Mouse (Mus musculus) ES-E14 (cell line): ENCODE data around the gene Olfr1090.

Experiments
- CHD2 ChIP-seq: IDR thresholded peaks from 2 replicates; pipeline ENCODE4 v1.6.1; 2014; ENCODE audit warnings: mild to moderate bottlenecking, low read depth, low read length, inconsistent platforms
- HCFC1 ChIP-seq: IDR thresholded peaks from 2 replicates; pipeline ENCODE4 v1.6.1; 2012; ENCODE audit warnings: low read length, inconsistent platforms, borderline replicate concordance; ENCODE audit not compliant: insufficient read depth
- MAFK ChIP-seq: IDR thresholded peaks from 2 replicates; pipeline ENCODE4 v1.6.1; 2014; ENCODE audit warnings: mild to moderate bottlenecking, low read depth, low read length, inconsistent platforms; ENCODE audit not compliant: insufficient read depth
- ZC3H11A ChIP-seq: IDR thresholded peaks from 2 replicates; pipeline ENCODE4 v1.6.1; 2012; ENCODE audit warnings: low read depth, mild to moderate bottlenecking, inconsistent platforms, low read length, borderline replicate concordance

GRCm38 (mm10) chr2:86761050-86761449 is 2.3 kb upstream of the Olfr1090 start:
- TF ChIP-seq CHD2, result no peak
- TF ChIP-seq ZC3H11A, result no peak
- no peak for TF ChIP-seq MAFK
- TF ChIP-seq HCFC1, result no peak
